Mouse (Mus musculus) liver, embryonic 14.5 days (tissue): ENCODE results near the gene Rapgef4.

Source experiments
- CTCF ChIP-seq: IDR thresholded peaks from 2 replicates; pipeline ENCODE4 v1.5.1; 2016; ENCODE audit warnings: antibody characterized with exemption, low read depth, control low read depth
- EP300 ChIP-seq: IDR thresholded peaks from 2 replicates; pipeline ENCODE4 v1.6.1; 2016; ENCODE audit warnings: antibody characterized with exemption, low read depth

DNA sequence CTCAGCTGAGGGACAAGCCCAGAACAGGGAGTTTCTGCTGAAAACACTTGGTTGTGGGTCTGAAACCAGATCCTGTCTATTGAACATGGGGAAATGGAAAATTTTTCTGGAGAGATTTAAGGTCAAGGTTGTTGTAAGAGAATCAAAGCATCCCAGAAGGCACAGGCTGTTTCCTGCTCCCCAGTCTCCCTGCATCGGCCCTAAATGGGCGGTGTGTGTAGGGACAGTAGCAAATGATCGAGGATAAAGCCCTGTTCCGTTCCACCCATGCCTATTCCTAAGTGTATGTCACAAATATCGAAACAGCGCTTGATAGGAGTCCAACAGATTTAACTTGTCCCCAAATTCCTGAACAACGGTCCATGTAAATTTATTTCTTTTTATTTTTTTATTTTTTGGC lies 1.1 kb upstream of the Rapgef4 start:
- TF ChIP-seq CTCF, result no peak
- no peak for TF ChIP-seq EP300
